Comparison of ENCODE assay signal across 8 mouse cellular contexts in the genomic region with DNA sequence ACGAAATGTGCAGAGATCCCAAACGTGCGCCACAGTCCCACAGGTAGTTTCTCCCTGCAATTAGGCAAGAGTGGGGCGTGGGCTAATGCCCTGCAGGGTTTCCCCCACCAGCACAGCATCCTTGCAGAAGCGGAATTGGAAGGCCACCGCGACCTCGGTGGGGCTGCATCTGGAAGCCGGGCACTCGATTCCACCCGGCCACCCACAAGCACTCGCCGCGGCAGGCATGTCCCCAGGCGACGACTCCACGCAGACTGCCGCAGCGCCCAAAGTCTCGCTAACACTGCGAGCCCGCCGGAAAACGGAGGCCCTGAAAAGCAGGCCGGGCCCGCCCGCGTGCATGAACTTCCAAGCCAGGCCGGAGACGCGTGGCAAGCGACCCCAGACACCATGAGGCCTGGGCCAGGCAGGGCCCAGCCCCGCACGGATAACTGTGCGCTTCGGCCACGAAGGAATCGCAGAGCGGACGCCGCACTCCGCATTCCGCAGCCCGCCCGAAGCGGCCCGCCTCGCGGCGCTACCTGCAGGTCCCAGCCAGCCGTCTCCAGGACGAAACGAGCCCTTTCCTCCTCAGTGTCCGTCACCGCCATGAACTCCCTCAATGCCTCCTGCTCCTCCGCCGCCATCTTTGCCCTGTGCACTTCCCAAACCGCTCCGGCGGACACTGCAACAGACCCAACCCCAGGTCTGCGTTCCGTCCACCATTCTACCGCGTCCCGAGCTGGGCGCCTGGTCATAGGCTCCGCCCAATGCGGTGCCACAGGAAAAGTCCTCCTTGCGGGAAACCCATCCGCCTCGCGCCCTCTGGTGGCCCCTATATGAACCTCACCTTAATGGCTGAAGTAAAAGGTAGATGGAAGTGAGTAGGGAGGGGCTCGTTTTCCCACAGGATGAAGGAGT.
A peak's percentile ranks its signal among the peaks of the same experiment; 100 is the strongest.
DNase-seq lines count a peak whose midpoint lies in the region; ATAC-seq lines count a peak whose summit lies in the region.
"Not testable (repeated sequence)": the region's sequence is repeated elsewhere in the genome, so short reads cannot be mapped to it uniquely, and the experiment has no call there.

No protein-coding gene starts in this region.

- peak overlapping the region; percentile 65 for H3K4me2 ChIP-seq in heart, embryonic 14.5 days (ENCODE audit: low read length)
- peak overlapping the region; percentile 72 for H3K4me2 ChIP-seq in liver, embryonic 13.5 days
- H3K4me2 ChIP-seq in stomach, embryonic 15.5 days = peak overlapping the region; percentile 55

- H3K9ac ChIP-seq in heart, embryonic 14.5 days (ENCODE audit: low read length) = peak overlapping the region; percentile 89
- peak overlapping the region; percentile 84 for H3K9ac ChIP-seq in liver, embryonic 13.5 days
- peak overlapping the region; percentile 70 for H3K9ac ChIP-seq in stomach, embryonic 15.5 days

- peak; percentile 95 for ATAC-seq in CD4-positive, CD25-positive, alpha-beta regulatory T cell, adult 4 months
- ATAC-seq in erythroid progenitor cell, adult 5-6 weeks (replicated peaks; ENCODE audit: low FRiP score, poor library complexity, severe bottlenecking) = peak; percentile 99
- ATAC-seq in heart, embryonic 14.5 days (ENCODE audit: insufficient number of reproducible peaks, insufficient read depth, low FRiP score, low read depth) = peak; percentile 90
- ATAC-seq in liver, embryonic 13.5 days (ENCODE audit: low read depth) = peak; percentile 100
- peak; percentile 95 for ATAC-seq in stomach, embryonic 15.5 days (ENCODE audit: insufficient read depth, low FRiP score, low read depth)

- not testable (repeated sequence) for H3K4me1 ChIP-seq in brown adipose tissue, adult 24 weeks (ENCODE audit: control insufficient read depth, insufficient read depth, insufficient read length, low read length); heart, embryonic 14.5 days (ENCODE audit: control insufficient read depth in 2 of 2, insufficient read depth in 2 of 2, low read length in 2 of 2); liver, embryonic 13.5 days (replicated peaks); stomach, embryonic 15.5 days

- H3K36me3 ChIP-seq in heart, embryonic 14.5 days (ENCODE audit: control insufficient read depth, insufficient read depth, low read length); liver, embryonic 13.5 days; stomach, embryonic 15.5 days: not testable (repeated sequence)

- not testable (repeated sequence) for H3K27me3 ChIP-seq in heart, embryonic 14.5 days (ENCODE audit: control insufficient read depth, insufficient read depth, low read length); liver, embryonic 13.5 days; stomach, embryonic 15.5 days (replicated peaks)

- peak; percentile 89 for DNase-seq in kidney, postnatal 14 days
- peak; percentile 87 for DNase-seq in liver, embryonic 13.5 days
- peak; percentile 80 for DNase-seq in neural tube, embryonic 10.5 days (ENCODE audit: extremely low spot score, low spot score)

- 0 out of 2 replicates have a peak overlapping the region, but pooled peaks have one; percentile 9 for H3K27ac ChIP-seq in brown adipose tissue, adult 24 weeks (replicated peaks; ENCODE audit: low read depth, low read length)
- H3K27ac ChIP-seq in heart, embryonic 14.5 days (replicated peaks in 1 of 2; ENCODE audit: control insufficient read depth in 1 of 2, insufficient read depth in 1 of 2, low read depth in 2 of 2, low read length in 2 of 2) = peak overlapping the region; percentile 55 to 81
- peak overlapping the region; percentile 34; the same call in 1 of the 2 replicates for H3K27ac ChIP-seq in liver, embryonic 13.5 days
- peak overlapping the region; percentile 65; the same call in 1 of the 2 replicates for H3K27ac ChIP-seq in stomach, embryonic 15.5 days

- not testable (repeated sequence) for H3K9me3 ChIP-seq in heart, embryonic 14.5 days (ENCODE audit: control insufficient read depth, low read length); liver, embryonic 13.5 days (replicated peaks); stomach, embryonic 15.5 days

- 5% methylated on average over 59 of the region's 73 CpGs for WGBS in heart, embryonic 14.5 days
- 6% methylated on average over 72 of the region's 73 CpGs for WGBS in liver, embryonic 13.5 days (ENCODE audit: insufficient replicate concordance)
- 12% methylated on average over 66 of the region's 73 CpGs for WGBS in stomach, embryonic 15.5 days

- peak overlapping the region; percentile 68 for H3K4me3 ChIP-seq in brown adipose tissue, adult 24 weeks (ENCODE audit: insufficient read depth, low read depth, low read length)
- H3K4me3 ChIP-seq in heart, embryonic 14.5 days (ENCODE audit: control insufficient read depth in 1 of 2, insufficient read depth in 1 of 2, low read depth in 1 of 2, low read length in 2 of 2) = peak overlapping the region; percentile 68 to 88
- peak overlapping the region; percentile 70 for H3K4me3 ChIP-seq in liver, embryonic 13.5 days (replicated peaks)
- H3K4me3 ChIP-seq in stomach, embryonic 15.5 days (replicated peaks) = peak overlapping the region; percentile 62

Comparison
In these comparisons a context has a peak if more than half of its experiments do, and no peak if none do; other contexts are left out.
1. Peak in every context shown above with its lines: DNase-seq, ATAC-seq, H3K4me3 ChIP-seq and H3K27ac ChIP-seq.
2. H3K27ac ChIP-seq: peak in every context shown above with its lines; median percentile 68 in heart, embryonic 14.5 days; 65 in stomach, embryonic 15.5 days; 34 in liver, embryonic 13.5 days; 9 in brown adipose tissue, adult 24 weeks.